Mouse (Mus musculus): ENCODE measurements around the gene Esp18. TPM values are rescaled to one million over a fixed set of nuclear protein-coding genes. Genes with fewer than 3 reads are reported as not detected.

Gene Esp18
- total RNA-seq (2021), result not detected
- polyA plus RNA-seq (2012; rRNA removed), result not detected in 2 replicates
- long read RNA-seq, result 0 reads

DNA sequence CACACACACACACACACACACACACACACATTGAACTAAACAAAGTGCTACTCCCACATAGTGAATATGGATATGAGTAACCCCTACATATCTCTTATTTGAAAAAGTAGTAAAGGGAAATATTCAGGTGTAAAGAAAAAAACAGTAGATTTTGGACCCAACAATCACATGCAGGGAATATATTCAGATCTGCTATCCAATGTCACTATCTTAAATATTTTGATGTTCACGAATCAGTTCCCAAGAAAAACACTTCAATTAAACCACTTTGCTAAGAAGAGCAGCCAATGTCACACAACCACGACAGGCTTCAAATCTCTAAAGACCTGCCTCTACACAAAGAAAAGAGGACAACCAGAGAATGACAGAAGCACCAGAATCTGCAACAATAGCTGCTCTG lies at the start of gene Esp18:
Gene Esp18 (plus strand): TSS at position 301 of the 400 bp plus-strand sequence.
- TF ChIP-seq EP300 (IDR thresholded peaks at IDR 0.05; ENCODE audit: insufficient read depth, low read depth, low read length), result no peak
- TF ChIP-seq CTCF (IDR thresholded peaks at IDR 0.05), result no peak
- no peak for DNase-seq

DNA sequence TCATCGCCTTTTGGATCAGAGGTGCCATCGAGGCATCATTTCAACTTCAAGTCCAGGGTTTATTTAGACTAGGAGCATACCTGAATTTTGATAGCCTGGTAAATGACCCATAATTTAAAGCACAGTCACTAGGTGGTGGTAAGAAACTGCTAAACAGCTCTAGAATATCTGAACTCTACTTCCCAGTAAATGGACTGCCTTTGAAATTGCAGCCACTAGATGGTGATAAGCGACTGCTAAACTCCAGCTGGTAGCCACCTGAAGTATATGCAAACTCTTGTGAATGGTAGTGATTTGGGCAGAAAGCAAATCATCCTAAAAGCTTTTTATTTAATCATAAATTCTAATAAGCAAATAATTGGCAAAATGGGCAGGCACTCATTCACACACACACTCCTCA lies 42.8 kb upstream of the Esp18 start:
- no peaks in the 10 kb centered on the region for H3K4me1 ChIP-seq (ENCODE audit: control insufficient read depth, insufficient read depth, low read length)
- intact Hi-C loops (cut with DNase I), result no loop called here
- TF ChIP-seq POLR2A (IDR thresholded peaks at IDR 0.05; ENCODE audit: insufficient read depth, low read depth, low read length) (no peak), EP300 (IDR thresholded peaks at IDR 0.05; ENCODE audit: insufficient read depth, low read depth, low read length) (no peak), CTCF (IDR thresholded peaks at IDR 0.05) (no peak)
- no peak for DNase-seq
- no peaks in the 10 kb centered on the region for H3K27me3 ChIP-seq (ENCODE audit: control insufficient read depth, insufficient read depth, low read length)
- no peaks in the 10 kb centered on the region for H3K79me2 ChIP-seq (replicated peaks; ENCODE audit: control insufficient read depth, insufficient read depth, low read length)
- H3K4me3 ChIP-seq, result no peak overlapping the region
- 53% methylated on average over 3 of the region's 3 CpGs for WGBS
- H3K9ac ChIP-seq (ENCODE audit: low read depth, low read length), result no peak overlapping the region
- no peaks in the 10 kb centered on the region for H3K36me3 ChIP-seq (ENCODE audit: control insufficient read depth, insufficient read depth, low read length)
- no peak overlapping the region for H3K27ac ChIP-seq

More for the DNA sequence above, at the start of gene Esp18:
- Histone ChIP-seq H3K27me3 (ENCODE audit: control insufficient read depth, insufficient read depth, low read length) (no peaks in the 10 kb centered on the region), H3K4me3 (no peak within 1 kb of the TSS), H3K27ac (no peak within 1 kb of the TSS), H3K9ac (ENCODE audit: low read depth, low read length) (no peak within 1 kb of the TSS), H3K36me3 (ENCODE audit: control insufficient read depth, insufficient read depth, low read length) (no peaks in the 10 kb centered on the region), H3K4me1 (ENCODE audit: control insufficient read depth, insufficient read depth, low read length) (no peaks in the 10 kb centered on the region), H3K79me2 (replicated peaks; ENCODE audit: control insufficient read depth, insufficient read depth, low read length) (no peaks in the 10 kb centered on the region)
- 47% methylated on average over 2 of the region's 2 CpGs for WGBS
- intact Hi-C loops (cut with DNase I), result no loop called here

Small RNAs within 50 kb of the gene (microRNA-seq; reads per million reads assigned to microRNA genes)
- gene Gm26429, result 0 reads per million in 2 experiments

Other genes starting within 250 kb of the Esp18 start
- not detected for gene Esp16, start 129.8 kb downstream of the Esp18 start, total RNA-seq (2021)
- gene Esp16, start 129.8 kb downstream of the Esp18 start, polyA plus RNA-seq (2012; rRNA removed), result not detected in 2 replicates
- not detected for gene Esp15, start 234.6 kb downstream of the Esp18 start, total RNA-seq (2021)
- gene Esp15, start 234.6 kb downstream of the Esp18 start, polyA plus RNA-seq (2012; rRNA removed), result not detected in 2 replicates